Mouse (Mus musculus) central nervous system, embryonic 11.5 days (tissue): ENCODE measurements around the gene Olfr970. TPM values are rescaled to one million over a fixed set of nuclear protein-coding genes. Genes with fewer than 3 reads are reported as not detected.

ENCODE experiments used
- polyA plus RNA-seq: library from polyadenylated mRNA; depleted of rRNA; stranded (reverse); fragments of >200 nt; gene quantifications from 2 replicates; pipeline ENCODE4 v1.2.3, GENCODE M21; 2012; rRNA removed

Olfr970 gene
- not detected in 2 replicates for polyA plus RNA-seq

GRCm38 (mm10) chr9:39808560-39808959 is at the start of gene Olfr970:
TSS of gene Olfr970 (plus strand) at chr9:39808860.

GRCm38 (mm10) chr9:39783153-39783552 is 25.5 kb upstream of the Olfr970 start, which contains the start of gene Olfr968:
TSS of gene Olfr968 (minus strand) at chr9:39783253.

DNA sequence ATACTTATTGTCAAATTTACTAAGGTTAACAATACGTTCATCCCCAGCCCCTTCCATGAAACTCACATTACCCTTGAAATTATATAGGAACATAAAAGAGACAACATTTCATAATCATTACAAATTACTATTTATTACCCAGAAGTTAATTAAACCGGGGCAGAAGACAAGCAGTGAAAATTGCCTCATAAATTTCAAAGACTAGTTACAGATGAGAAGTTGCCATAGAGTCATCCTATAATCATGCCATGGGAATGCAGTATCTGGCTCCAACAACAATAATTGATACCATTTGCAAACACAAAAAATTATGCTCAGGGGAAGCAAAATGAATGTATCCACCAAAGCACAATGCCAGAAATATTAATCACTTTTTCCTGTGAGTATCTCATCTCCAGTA is 18.1 kb upstream of the Olfr970 start, which contains the start of gene Olfr969:
TSS of gene Olfr969 (plus strand) at position 388 of the 400 bp plus-strand sequence.

DNA sequence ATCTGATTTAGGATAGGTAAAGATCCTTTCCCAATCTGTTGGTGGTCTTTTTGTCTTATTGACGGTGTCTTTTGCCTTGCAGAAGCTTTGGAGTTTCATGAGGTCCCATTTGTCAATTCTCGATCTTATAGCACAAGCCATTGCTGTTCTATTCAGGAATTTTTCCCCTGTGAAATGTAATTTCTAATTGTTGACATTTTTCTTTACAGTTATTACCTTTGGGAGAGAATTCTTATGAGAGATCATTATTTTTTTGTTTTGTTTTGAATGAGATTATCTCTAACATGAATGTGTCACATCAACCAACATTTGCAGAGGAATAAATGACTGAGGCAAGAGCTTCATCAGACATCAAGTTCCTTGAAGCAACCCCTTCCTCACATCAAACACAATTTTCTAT is 27.9 kb downstream of the Olfr970 start, which contains the start of gene Olfr971:
TSS of gene Olfr971 (plus strand) at position 301 of the 400 bp plus-strand sequence.

GRCm38 (mm10) chr9:39866122-39866521 is 57.5 kb downstream of the Olfr970 start, which contains the start of gene Olfr972:
TSS of gene Olfr972 (plus strand) at chr9:39866422.

Other genes starting within 250 kb of the Olfr970 start
- not detected in 2 replicates for gene Olfr959, start 233.3 kb upstream of the Olfr970 start, polyA plus RNA-seq
- 13.6 and 24.2 TPM in 2 replicates for gene AW551984, start 204.5 kb upstream of the Olfr970 start, polyA plus RNA-seq
- 0.04 TPM in 1 of 2 replicates, not detected in the other for gene Olfr148, start 198.2 kb upstream of the Olfr970 start, polyA plus RNA-seq
- gene Olfr960, start 187.5 kb upstream of the Olfr970 start, polyA plus RNA-seq, result 0.07 TPM in 1 of 2 replicates, not detected in the other
- not detected in 2 replicates for gene Olfr961, start 163.8 kb upstream of the Olfr970 start, polyA plus RNA-seq
- not detected in 2 replicates for gene Olfr963, start 141.7 kb upstream of the Olfr970 start, polyA plus RNA-seq
- gene Olfr149, start 101.7 kb upstream of the Olfr970 start, polyA plus RNA-seq, result not detected in 2 replicates
- gene Olfr965, start 97.5 kb upstream of the Olfr970 start, polyA plus RNA-seq, result not detected in 2 replicates
- gene Olfr150, start 77.9 kb upstream of the Olfr970 start, polyA plus RNA-seq, result not detected in 2 replicates
- not detected in 2 replicates for gene Olfr967, start 62.6 kb upstream of the Olfr970 start, polyA plus RNA-seq
- not detected in 2 replicates for gene Olfr968, start 25.6 kb upstream of the Olfr970 start, polyA plus RNA-seq
- not detected in 2 replicates for gene Olfr969, start 17.9 kb upstream of the Olfr970 start, polyA plus RNA-seq
- gene Olfr971, start 28.0 kb downstream of the Olfr970 start, polyA plus RNA-seq, result not detected in 2 replicates
- not detected in 2 replicates for gene Olfr972, start 57.6 kb downstream of the Olfr970 start, polyA plus RNA-seq
- gene Olfr229, start 98.5 kb downstream of the Olfr970 start, polyA plus RNA-seq, result not detected in 2 replicates
- not detected in 2 replicates for gene Olfr974, start 128.6 kb downstream of the Olfr970 start, polyA plus RNA-seq
- not detected in 2 replicates for gene Olfr975, start 143.2 kb downstream of the Olfr970 start, polyA plus RNA-seq
- gene Olfr976, start 152.3 kb downstream of the Olfr970 start, polyA plus RNA-seq, result not detected in 2 replicates
- not detected in 2 replicates for gene Olfr978, start 183.3 kb downstream of the Olfr970 start, polyA plus RNA-seq
- not detected in 2 replicates for gene Olfr979, start 194.6 kb downstream of the Olfr970 start, polyA plus RNA-seq
- not detected in 2 replicates for gene Olfr980, start 200.7 kb downstream of the Olfr970 start, polyA plus RNA-seq
- gene Olfr981, start 212.6 kb downstream of the Olfr970 start, polyA plus RNA-seq, result not detected in 2 replicates